Mouse (Mus musculus) heart, embryonic 16.5 days (tissue): ENCODE measurements around the gene Rilp. TPM values are rescaled to one million over a fixed set of nuclear protein-coding genes. Genes with fewer than 3 reads are reported as not detected.

Experiments
- ATAC-seq: fragments of 200-750 bp; cut with Nextera tagmentation; replicated peaks from 2 replicates; pipeline ENCODE4 v1.8.0; 2017; ENCODE audit warnings: moderate number of reproducible peaks; ENCODE audit not compliant: insufficient read depth, low FRiP score; ENCODE audit errors: extremely low read depth
- H3K27ac ChIP-seq: fragments of 300-500 bp; sonication (generic); 2 replicates; pipeline ENCODE4 v1.5.1; 2014; ENCODE audit warnings: mild to moderate bottlenecking, low read length, control low read depth, moderate library complexity
- H3K27me3 ChIP-seq: fragments of 300-500 bp; sonication (generic); 2 replicates; pipeline ENCODE4 v1.6.1; 2014; ENCODE audit warnings: low read length, mixed read lengths; ENCODE audit not compliant: control insufficient read depth, insufficient read depth
- H3K36me3 ChIP-seq: fragments of 300-500 bp; sonication (generic); 2 replicates; pipeline ENCODE4 v1.6.1; 2014; ENCODE audit not compliant: control insufficient read depth, insufficient read depth
- H3K4me1 ChIP-seq: fragments of 300-500 bp; sonication (generic); 2 replicates; pipeline ENCODE4 v1.6.1; 2014; ENCODE audit warnings: low read length, mixed read lengths; ENCODE audit not compliant: control insufficient read depth, insufficient read depth
- H3K4me2 ChIP-seq: fragments of 300-500 bp; sonication (generic); 2 replicates; pipeline ENCODE4 v1.6.1; 2014; ENCODE audit warnings: low read depth, mild to moderate bottlenecking, control low read depth, low read length
- H3K4me3 ChIP-seq: fragments of 300-500 bp; sonication (generic); 2 replicates; pipeline ENCODE4 v1.5.1; 2014; ENCODE audit warnings: mild to moderate bottlenecking, control low read depth, low read length
- H3K9ac ChIP-seq: fragments of 300-500 bp; sonication (generic); 2 replicates; pipeline ENCODE4 v1.6.1; 2014; ENCODE audit warnings: low read length, control low read depth
- H3K9me3 ChIP-seq: fragments of 300-500 bp; sonication (generic); replicated peaks from 2 replicates; pipeline ENCODE4 v1.6.1; 2016; ENCODE audit warnings: low read length; ENCODE audit not compliant: control insufficient read depth
- WGBS: fragments of 180-500 bp; shearing (Covaris S2); extraction: QIAGEN DNeasy Blood & Tissue Kit; methylation state at CpG from one replicate; pipeline ENCODE4 v1.1.7; 2014; 5-methylcytosine and 5-hydroxymethylcytosine counted together
- microRNA counts: library from miRNA; unstranded; fragments of <30 nt; microRNA quantifications from one replicate; lab custom pipeline; 2016
- microRNA-seq: library from miRNA; unstranded; fragments of <30 nt; microRNA quantifications from one replicate; pipeline ENCODE4, GENCODE M21; 2017
- polyA plus RNA-seq: library from polyadenylated mRNA; unstranded; fragments of >200 nt; fragmentation: Nextera tagmentation; extraction: Ambion mirVana; gene quantifications from 2 replicates; pipeline ENCODE4 v1.2.1, GENCODE M21; 2015

Gene Rilp
- polyA plus RNA-seq, 1 experiment from 2014 or later, result 11.0 TPM

- Histone ChIP-seq H3K4me1 (peaks cover 10% of the 10 kb centered on the region), H3K9ac (no peak overlapping the region), H3K27ac (no peak overlapping the region), H3K9me3 (no peaks in the 10 kb centered on the region), H3K36me3 (no peaks in the 10 kb centered on the region), H3K4me2 (no peak overlapping the region), H3K27me3 (no peaks in the 10 kb centered on the region), H3K4me3 (no peak overlapping the region)
- WGBS, result 95% methylated on average over 1 of the region's 1 CpGs
- no peak for ATAC-seq
Measured at GRCm38 (mm10) chr11:75558101-75558500, 48.2 kb downstream of the Rilp start.

- peak overlapping the region; percentile 48; the same call in 1 of the 2 replicates for H3K27ac ChIP-seq
- ATAC-seq, result no peak
- H3K9ac ChIP-seq, result no peak overlapping the region
- H3K27me3 ChIP-seq, result no peaks in the 10 kb centered on the region
- WGBS, result 85% methylated on average over 8 of the region's 8 CpGs
- H3K4me1 ChIP-seq, result peaks cover 25% of the 10 kb centered on the region
- no peak overlapping the region for H3K4me2 ChIP-seq
- H3K9me3 ChIP-seq, result no peaks in the 10 kb centered on the region
- no peak overlapping the region for H3K4me3 ChIP-seq
- H3K36me3 ChIP-seq, result no peaks in the 10 kb centered on the region
Measured at GRCm38 (mm10) chr11:75559870-75560504, 50.1 kb downstream of the Rilp start.

- Histone ChIP-seq H3K4me3 (no peak overlapping the region), H3K27ac (peak overlapping the region; percentile 48; the same call in 1 of the 2 replicates), H3K36me3 (no peaks in the 10 kb centered on the region), H3K9ac (no peak overlapping the region), H3K9me3 (no peaks in the 10 kb centered on the region), H3K4me2 (no peak overlapping the region), H3K4me1 (peaks cover 26% of the 10 kb centered on the region), H3K27me3 (no peaks in the 10 kb centered on the region)
- 0 out of 2 replicates have a peak, but pooled peaks have one; percentile 19 for ATAC-seq
- 79% methylated on average over 14 of the region's 14 CpGs for WGBS
Measured at GRCm38 (mm10) chr11:75560530-75561409, 50.9 kb downstream of the Rilp start.

GRCm38 (mm10) chr11:75561410-75561791 lies 51.5 kb downstream of the Rilp start:
- Histone ChIP-seq H3K9ac (no peak overlapping the region), H3K9me3 (no peaks in the 10 kb centered on the region), H3K4me1 (peaks cover 32% of the 10 kb centered on the region), H3K27me3 (no peaks in the 10 kb centered on the region), H3K27ac (0 out of 2 replicates have a peak overlapping the region, but pooled peaks have one; percentile 11), H3K36me3 (no peaks in the 10 kb centered on the region), H3K4me3 (no peak overlapping the region), H3K4me2 (no peak overlapping the region)
- WGBS, result 80% methylated on average over 5 of the region's 5 CpGs
- no peak for ATAC-seq

MicroRNAs encoded within 50 kb of the gene (microRNA counts, 519-probe panel; counts per million panel counts)
- 4,132 counts per million, percentile 96 among the panel's probes with 10 or more counts for microRNA mmu-miR-22 (lab: Ali Mortazavi, UCI)

Small RNAs within 50 kb of the gene (microRNA-seq; reads per million reads assigned to microRNA genes)
- 13,382 reads per million, percentile 96 among the genes with 10 or more reads in this experiment for gene Mir22
- not detected for gene Mir3971

Other genes with a start within 250 kb of the Rilp start
- 95.1 and 96.0 TPM in 2 replicates for gene Rpa1, start 161.8 kb upstream of the Rilp start, polyA plus RNA-seq
- 13.8 and 16.3 TPM in 2 replicates for gene Smyd4, start 161.7 kb upstream of the Rilp start, polyA plus RNA-seq
- 37.4 and 40.1 TPM in 2 replicates for gene Serpinf1, start 87.4 kb upstream of the Rilp start, polyA plus RNA-seq
- 0.39 and 0.75 TPM in 2 replicates for gene Serpinf2, start 70.5 kb upstream of the Rilp start, polyA plus RNA-seq
- gene Wdr81, start 55.4 kb upstream of the Rilp start, polyA plus RNA-seq, result 3.5 and 4.5 TPM in 2 replicates
- gene Tlcd2, start 48.4 kb upstream of the Rilp start, polyA plus RNA-seq, result 11.2 and 12.1 TPM in 2 replicates
- gene Prpf8, start 23.3 kb upstream of the Rilp start, polyA plus RNA-seq, result 31.4 and 34.1 TPM in 2 replicates
- 11.0 and 14.0 TPM in 2 replicates for gene Scarf1, start 3.4 kb downstream of the Rilp start, polyA plus RNA-seq
- 3.0 and 4.3 TPM in 2 replicates for gene Slc43a2, start 21.6 kb downstream of the Rilp start, polyA plus RNA-seq
- gene Pitpna, start 78.0 kb downstream of the Rilp start, polyA plus RNA-seq, result 68.0 and 78.0 TPM in 2 replicates
- 29.1 and 31.1 TPM in 2 replicates for gene Inpp5k, start 120.9 kb downstream of the Rilp start, polyA plus RNA-seq
- gene Myo1c, start 140.4 kb downstream of the Rilp start, polyA plus RNA-seq, result 72.4 and 83.8 TPM in 2 replicates
- gene Crk, start 169.2 kb downstream of the Rilp start, polyA plus RNA-seq, result 99.6 and 101 TPM in 2 replicates
- gene Ywhae, start 222.8 kb downstream of the Rilp start, polyA plus RNA-seq, result 646 and 689 TPM in 2 replicates